Mouse (Mus musculus) ES-E14 (cell line): Measurements from ENCODE around the gene Kat6b.

ENCODE experiments used
- CHD2 ChIP-seq: IDR thresholded peaks from 2 replicates; pipeline ENCODE4 v1.6.1; 2014; ENCODE audit warnings: mild to moderate bottlenecking, low read depth, low read length, inconsistent platforms
- ZC3H11A ChIP-seq: IDR thresholded peaks from 2 replicates; pipeline ENCODE4 v1.6.1; 2012; ENCODE audit warnings: low read depth, mild to moderate bottlenecking, inconsistent platforms, low read length, borderline replicate concordance
- ZNF384 ChIP-seq: IDR thresholded peaks from 2 replicates; pipeline ENCODE4 v1.6.1; 2012; ENCODE audit warnings: low read depth, low read length, inconsistent platforms

GRCm38 (mm10) chr14:21613031-21613430, 131.8 kb downstream of the Kat6b start:
- TF ChIP-seq CHD2 (no peak), ZC3H11A (no peak), ZNF384 (no peak)
